Mouse (Mus musculus): ENCODE data around the gene Klra7. TPM values are rescaled to one million over a fixed set of nuclear protein-coding genes. Genes with fewer than 3 reads are reported as not detected.
"Not testable (repeated sequence)": the region's sequence is repeated elsewhere in the genome, so short reads cannot be mapped to it uniquely, and the experiment has no call there.

Gene Klra7
- polyA plus RNA-seq (2012; rRNA removed) (not detected in 2 replicates), polyA plus RNA-seq (2014; fragmentation: Nextera tagmentation; extraction: Ambion mirVana) (not detected in 2 replicates)

DNA sequence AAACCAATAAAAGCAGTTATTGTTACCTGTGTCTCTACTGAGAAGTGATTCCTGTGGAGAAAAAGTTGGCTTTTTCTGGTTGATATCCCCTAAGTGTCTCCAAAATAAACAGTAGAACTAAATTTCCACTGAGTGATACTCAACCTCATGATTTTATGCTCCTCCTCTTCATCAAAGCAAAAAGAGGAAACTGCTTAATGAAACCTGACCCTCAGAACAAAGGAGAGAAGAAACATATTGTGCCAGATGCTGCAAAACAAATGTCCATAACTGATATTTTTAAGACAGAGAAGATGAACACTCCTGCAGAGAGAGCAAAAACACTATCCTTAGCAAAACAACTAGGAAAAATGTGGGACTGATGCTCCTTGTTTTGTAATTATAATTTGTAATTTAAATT lies at the start of gene Klra7:
Gene Klra7 (minus strand): TSS at position 101 of the 400 bp plus-strand sequence.
- Histone ChIP-seq H3K4me2 (ENCODE audit: low read depth) (no peak within 1 kb of the TSS), H3K9me3 (ENCODE audit: control insufficient read depth, low read length) (no peaks in the 10 kb centered on the region), H3K4me1 (replicated peaks; ENCODE audit: control insufficient read depth in 2 of 2, insufficient read depth in 2 of 2, low read length in 1 of 2) (no peaks in the 10 kb centered on the region), H3K9ac (replicated peaks) (no peak within 1 kb of the TSS), H3K27ac (no peak within 1 kb of the TSS), H3K27me3 (ENCODE audit: control insufficient read depth, insufficient read depth, low read length) (no peaks in the 10 kb centered on the region), H3K4me3 (ENCODE audit: insufficient read depth in 1 of 2, low read depth in 2 of 2, low read length in 2 of 2) (no peak within 1 kb of the TSS), H3K36me3 (replicated peaks; ENCODE audit: control insufficient read depth, insufficient read depth, low read depth) (no peaks in the 10 kb centered on the region)
- TF ChIP-seq CTCF (IDR thresholded peaks at IDR 0.05; ENCODE audit: low read depth): no peak
- TF ChIP-seq EP300 (IDR thresholded peaks at IDR 0.05; ENCODE audit: low read depth): no peak
- ATAC-seq (ENCODE audit: insufficient read depth) (no peak), DNase-seq (ENCODE audit: low read depth in 3 of 3, low spot score in 3 of 3) (no peak)

DNA sequence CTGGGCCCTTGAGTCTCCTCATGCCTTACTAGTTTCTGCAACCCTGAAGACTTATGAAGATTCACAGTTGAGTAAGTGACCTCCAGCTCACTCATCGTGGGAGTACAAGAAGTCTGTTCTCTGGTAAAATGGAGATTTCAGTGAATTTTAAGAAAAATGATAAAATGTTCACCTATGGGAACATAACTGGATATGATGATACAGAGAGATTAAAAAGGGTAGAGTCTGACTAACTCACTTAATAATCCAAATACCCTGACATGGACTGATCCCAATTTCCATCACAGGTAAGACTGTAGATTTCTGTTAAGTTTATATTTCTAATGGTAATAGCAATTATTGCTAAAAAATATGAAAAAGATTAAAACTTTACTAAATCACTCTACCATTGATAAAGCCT lies 48.7 kb upstream of the Klra7 start, which contains the start of gene Klra10:
Gene Klra10 (minus strand): TSS at position 101 of the 400 bp plus-strand sequence.
- WGBS (ENCODE audit: insufficient replicate concordance): 53% methylated on average over 1 of the region's 1 CpGs
- H3K4me2 ChIP-seq (ENCODE audit: low read depth): not testable (repeated sequence)

DNA sequence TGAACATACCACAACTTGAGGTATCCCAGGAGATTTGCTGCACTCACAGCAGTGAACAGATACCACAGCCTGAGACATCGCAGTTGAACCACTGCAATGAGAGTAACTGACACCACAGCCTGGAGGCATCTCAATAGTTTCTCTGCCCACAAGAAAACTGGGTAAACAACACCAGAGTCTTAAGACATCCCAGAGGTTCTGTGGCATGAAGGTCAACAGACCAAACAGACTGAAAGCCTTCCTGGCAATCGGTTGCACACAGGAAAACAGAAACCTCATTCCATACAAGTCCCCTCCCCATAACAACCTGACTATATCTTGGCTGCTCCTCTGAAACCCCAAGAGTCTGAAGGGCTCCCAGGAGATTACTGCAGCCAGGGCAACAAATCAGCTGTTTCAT lies 22.2 kb upstream of the Klra7 start:
- DNase-seq (ENCODE audit: low read depth in 3 of 3, low spot score in 3 of 3): no peak
- TF ChIP-seq CTCF (IDR thresholded peaks at IDR 0.05; ENCODE audit: low read depth) (no peak), EP300 (IDR thresholded peaks at IDR 0.05; ENCODE audit: low read depth) (no peak)
- H3K4me1 ChIP-seq (replicated peaks; ENCODE audit: control insufficient read depth in 2 of 2, insufficient read depth in 2 of 2, low read length in 1 of 2): no peaks in the 10 kb centered on the region
- H3K9me3 ChIP-seq (ENCODE audit: control insufficient read depth, low read length): no peaks in the 10 kb centered on the region
- H3K36me3 ChIP-seq (replicated peaks; ENCODE audit: control insufficient read depth, insufficient read depth, low read depth): no peaks in the 10 kb centered on the region
- H3K4me2 ChIP-seq (ENCODE audit: low read depth): no peak overlapping the region
- no peak for ATAC-seq (ENCODE audit: insufficient read depth)
- H3K9ac ChIP-seq (replicated peaks): no peak overlapping the region
- no peak overlapping the region for H3K4me3 ChIP-seq (ENCODE audit: insufficient read depth in 1 of 2, low read depth in 2 of 2, low read length in 2 of 2)
- no peak overlapping the region for H3K27ac ChIP-seq
- no peaks in the 10 kb centered on the region for H3K27me3 ChIP-seq (ENCODE audit: control insufficient read depth, insufficient read depth, low read length)
- 55% methylated on average over 2 of the region's 2 CpGs for WGBS (ENCODE audit: insufficient replicate concordance)

More for the DNA sequence above, 48.7 kb upstream of the Klra7 start, which contains the start of gene Klra10:
- not testable (repeated sequence) for H3K27ac ChIP-seq; H3K4me1 ChIP-seq (replicated peaks; ENCODE audit: control insufficient read depth in 2 of 2, insufficient read depth in 2 of 2, low read length in 1 of 2); H3K9me3 ChIP-seq (ENCODE audit: control insufficient read depth, low read length); H3K9ac ChIP-seq (replicated peaks); H3K27me3 ChIP-seq (ENCODE audit: control insufficient read depth, insufficient read depth, low read length); ATAC-seq (ENCODE audit: insufficient read depth); DNase-seq (ENCODE audit: low read depth in 3 of 3, low spot score in 3 of 3); H3K36me3 ChIP-seq (replicated peaks; ENCODE audit: control insufficient read depth, insufficient read depth, low read depth); H3K4me3 ChIP-seq (ENCODE audit: insufficient read depth in 1 of 2, low read depth in 2 of 2, low read length in 2 of 2)

DNA sequence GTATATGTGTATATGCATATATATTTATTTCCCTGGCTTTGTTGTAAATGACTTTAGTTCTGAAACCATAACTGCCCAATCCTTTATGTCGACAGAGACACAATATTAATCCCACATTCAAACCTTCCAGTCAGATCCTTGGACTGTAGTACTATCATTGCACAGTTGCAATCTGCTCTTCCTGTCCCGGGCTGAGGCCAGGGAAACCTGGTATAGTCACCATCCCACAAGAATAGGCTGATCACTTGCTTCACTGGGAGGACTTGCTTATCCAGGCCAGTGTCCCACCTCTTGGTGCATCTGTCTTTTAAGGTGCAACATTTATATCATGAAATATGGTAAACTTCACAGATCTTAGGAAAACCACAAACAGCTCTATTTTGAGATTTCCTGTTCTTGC lies 4.4 kb upstream of the Klra7 start:
- Histone ChIP-seq H3K9ac (replicated peaks) (no peak overlapping the region), H3K4me1 (replicated peaks; ENCODE audit: control insufficient read depth in 2 of 2, insufficient read depth in 2 of 2, low read length in 1 of 2) (no peaks in the 10 kb centered on the region), H3K4me3 (ENCODE audit: insufficient read depth in 1 of 2, low read depth in 2 of 2, low read length in 2 of 2) (no peak overlapping the region), H3K4me2 (ENCODE audit: low read depth) (no peak overlapping the region), H3K36me3 (replicated peaks; ENCODE audit: control insufficient read depth, insufficient read depth, low read depth) (no peaks in the 10 kb centered on the region), H3K27ac (no peak overlapping the region), H3K27me3 (ENCODE audit: control insufficient read depth, insufficient read depth, low read length) (no peaks in the 10 kb centered on the region), H3K9me3 (ENCODE audit: control insufficient read depth, low read length) (no peaks in the 10 kb centered on the region)
- no peak for ATAC-seq (ENCODE audit: insufficient read depth)
- no peak for TF ChIP-seq CTCF (IDR thresholded peaks at IDR 0.05; ENCODE audit: low read depth)
- TF ChIP-seq EP300 (IDR thresholded peaks at IDR 0.05; ENCODE audit: low read depth): no peak
- no peak for DNase-seq (ENCODE audit: low read depth in 3 of 3, low spot score in 3 of 3)
- WGBS (ENCODE audit: insufficient replicate concordance): 41% methylated on average over 2 of the region's 2 CpGs

DNA sequence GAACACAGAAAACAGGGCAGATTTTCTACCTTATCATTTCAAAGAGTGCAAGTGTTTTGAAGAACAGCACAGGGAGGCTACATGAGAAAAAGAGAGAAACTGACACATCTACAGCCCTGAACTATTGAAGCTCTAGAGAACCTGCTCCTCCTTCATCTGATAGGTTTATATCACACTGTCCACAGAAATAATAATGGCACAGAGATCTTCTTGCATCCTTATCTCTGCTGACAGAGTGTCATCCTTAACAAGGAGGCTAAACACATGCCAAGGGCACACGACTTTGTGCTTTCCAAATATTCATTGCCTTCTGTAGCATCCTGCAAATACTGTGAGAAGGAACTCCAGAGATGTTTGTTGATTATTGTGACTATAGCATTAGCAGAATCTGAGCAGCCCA lies 3.5 kb upstream of the Klra7 start:
- no peak overlapping the region for H3K4me2 ChIP-seq (ENCODE audit: low read depth)
- DNase-seq (ENCODE audit: low read depth in 3 of 3, low spot score in 3 of 3) (no peak), ATAC-seq (ENCODE audit: insufficient read depth) (no peak)
- no peak overlapping the region for H3K27ac ChIP-seq
- WGBS (ENCODE audit: insufficient replicate concordance): 13% methylated on average over 1 of the region's 1 CpGs
- no peaks in the 10 kb centered on the region for H3K36me3 ChIP-seq (replicated peaks; ENCODE audit: control insufficient read depth, insufficient read depth, low read depth)
- H3K27me3 ChIP-seq (ENCODE audit: control insufficient read depth, insufficient read depth, low read length): no peaks in the 10 kb centered on the region
- TF ChIP-seq EP300 (IDR thresholded peaks at IDR 0.05; ENCODE audit: low read depth): no peak
- no peak for TF ChIP-seq CTCF (IDR thresholded peaks at IDR 0.05; ENCODE audit: low read depth)
- H3K4me1 ChIP-seq (replicated peaks; ENCODE audit: control insufficient read depth in 2 of 2, insufficient read depth in 2 of 2, low read length in 1 of 2): no peaks in the 10 kb centered on the region
- no peaks in the 10 kb centered on the region for H3K9me3 ChIP-seq (ENCODE audit: control insufficient read depth, low read length)
- H3K9ac ChIP-seq (replicated peaks): no peak overlapping the region
- no peak overlapping the region for H3K4me3 ChIP-seq (ENCODE audit: insufficient read depth in 1 of 2, low read depth in 2 of 2, low read length in 2 of 2)

DNA sequence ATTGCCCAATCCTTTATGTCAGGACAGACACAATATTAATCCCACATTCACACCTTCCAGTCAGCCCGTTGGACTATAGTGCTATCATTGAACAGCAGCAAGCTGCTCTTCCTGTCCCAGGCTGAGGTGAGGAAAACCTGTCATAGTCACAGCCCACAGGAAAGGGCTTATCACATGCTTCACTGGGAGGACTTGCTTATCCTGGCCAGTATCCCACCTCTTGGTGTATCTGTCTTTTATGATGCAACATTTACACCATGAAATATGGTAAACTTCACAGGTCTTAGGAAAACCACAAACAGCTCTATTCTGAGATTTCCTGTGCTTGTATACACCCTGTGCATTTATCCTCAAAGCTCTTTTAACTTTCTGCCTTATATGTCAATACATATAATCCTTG lies 35.7 kb downstream of the Klra7 start:
- not testable (repeated sequence) for H3K4me1 ChIP-seq (replicated peaks; ENCODE audit: control insufficient read depth in 2 of 2, insufficient read depth in 2 of 2, low read length in 1 of 2); H3K9me3 ChIP-seq (ENCODE audit: control insufficient read depth, low read length); H3K27ac ChIP-seq; H3K9ac ChIP-seq (replicated peaks); DNase-seq (ENCODE audit: low read depth in 3 of 3, low spot score in 3 of 3); H3K36me3 ChIP-seq (replicated peaks; ENCODE audit: control insufficient read depth, insufficient read depth, low read depth); ATAC-seq (ENCODE audit: insufficient read depth); H3K4me3 ChIP-seq (ENCODE audit: insufficient read depth in 1 of 2, low read depth in 2 of 2, low read length in 2 of 2); H3K27me3 ChIP-seq (ENCODE audit: control insufficient read depth, insufficient read depth, low read length); H3K4me2 ChIP-seq (ENCODE audit: low read depth)
- 30% methylated on average over 1 of the region's 1 CpGs for whole genome bisulfite sequencing (ENCODE audit: insufficient replicate concordance)

DNA sequence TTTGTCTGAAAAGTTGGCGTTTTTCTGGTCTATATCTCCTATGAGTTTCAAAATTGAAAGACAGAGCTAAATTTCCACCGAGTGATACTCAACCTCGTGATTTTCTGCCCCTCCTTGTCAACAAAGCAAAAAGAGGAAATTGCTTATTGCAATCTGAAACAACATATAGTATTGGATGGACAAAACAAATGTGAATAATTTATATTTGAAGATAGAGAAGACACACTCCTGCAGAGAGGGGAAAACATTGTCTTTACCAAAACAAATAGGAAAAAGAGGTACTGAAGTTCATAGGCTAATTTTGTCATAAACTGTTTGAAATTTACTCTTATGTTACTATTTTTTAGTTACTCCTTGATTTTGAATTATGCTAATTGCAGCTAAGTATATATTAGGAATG lies 40.1 kb downstream of the Klra7 start, which contains the start of gene Klra9:
Gene Klra9 (minus strand): TSS at position 101 of the 400 bp plus-strand sequence.
- not testable (repeated sequence) for H3K4me3 ChIP-seq (ENCODE audit: insufficient read depth in 1 of 2, low read depth in 2 of 2, low read length in 2 of 2); H3K4me2 ChIP-seq (ENCODE audit: low read depth); ATAC-seq (ENCODE audit: insufficient read depth); H3K36me3 ChIP-seq (replicated peaks; ENCODE audit: control insufficient read depth, insufficient read depth, low read depth); H3K9ac ChIP-seq (replicated peaks); DNase-seq (ENCODE audit: low read depth in 3 of 3, low spot score in 3 of 3); H3K27ac ChIP-seq; H3K4me1 ChIP-seq (replicated peaks; ENCODE audit: control insufficient read depth in 2 of 2, insufficient read depth in 2 of 2, low read length in 1 of 2); H3K27me3 ChIP-seq (ENCODE audit: control insufficient read depth, insufficient read depth, low read length); H3K9me3 ChIP-seq (ENCODE audit: control insufficient read depth, low read length)
- 34% methylated on average over 3 of the region's 3 CpGs for WGBS (ENCODE audit: insufficient replicate concordance)

Measured in liver, embryonic 14.5 days (tissue).